Mouse (Mus musculus) MEL (cell line): ENCODE data around the gene Cntd1. TPM values are rescaled to one million over a fixed set of nuclear protein-coding genes. Genes with fewer than 3 reads are reported as not detected.

Experiments
- DNase-seq: peaks from one replicate; pipeline ENCODE4 v3.0.0; 2011; ENCODE audit warnings: low read depth, low spot score
- H3K27ac ChIP-seq: 2 replicates; pipeline ENCODE4 v1.5.1; 2012; ENCODE audit warnings: low read depth, mild to moderate bottlenecking, control low read depth, low read length, moderate library complexity; ENCODE audit not compliant: control insufficient read depth
- H3K27me3 ChIP-seq, 2 experiments: fragments of 150-350 bp in 1 of 2; sonication (generic) in 1 of 2; 2 replicates each; pipeline ENCODE4 v1.6.1; 2012; ENCODE audit warnings: low read length in 2 of 2, mild to moderate bottlenecking in 2 of 2, improper control_type of control experiment in 1 of 2, moderate library complexity in 1 of 2; ENCODE audit not compliant: insufficient read depth in 2 of 2, control insufficient read depth in 1 of 2
- H3K36me3 ChIP-seq, 2 experiments: 2 replicates each; pipeline ENCODE4 v1.6.1; 2012 to 2014; ENCODE audit warnings: low read length in 2 of 2, improper control_type of control experiment in 1 of 2, inconsistent platforms in 1 of 2, mild to moderate bottlenecking in 1 of 2; ENCODE audit not compliant: insufficient read depth in 2 of 2, control insufficient read depth in 1 of 2
- H3K4me1 ChIP-seq, 2 experiments: fragments of 150-350 bp in 1 of 2; sonication (generic) in 1 of 2; 2 replicates each; pipeline ENCODE4 v1.6.1; 2012; ENCODE audit warnings: low read length in 2 of 2, improper control_type of control experiment in 1 of 2, mild to moderate bottlenecking in 1 of 2; ENCODE audit not compliant: insufficient read depth in 2 of 2, control insufficient read depth in 1 of 2
- H3K4me3 ChIP-seq, 2 experiments: fragments of 150-350 bp in 1 of 2; sonication (generic) in 1 of 2; 2 replicates each; pipeline ENCODE4 v1.5.1; 2012; ENCODE audit warnings: low read depth in 2 of 2, low read length in 2 of 2, mild to moderate bottlenecking in 2 of 2, moderate library complexity in 2 of 2, control low read depth in 1 of 2, improper control_type of control experiment in 1 of 2; ENCODE audit not compliant: control insufficient read depth in 1 of 2, insufficient read depth in 1 of 2
- H3K79me2 ChIP-seq: 2 replicates; pipeline ENCODE4 v1.6.1; 2012; ENCODE audit warnings: mild to moderate bottlenecking, low read length, moderate library complexity; ENCODE audit not compliant: control insufficient read depth, poor library complexity, insufficient read depth
- H3K9ac ChIP-seq: 2 replicates; pipeline ENCODE4 v1.6.1; 2012; ENCODE audit warnings: low read depth, mild to moderate bottlenecking, control low read depth, low read length, moderate library complexity; ENCODE audit not compliant: control insufficient read depth, poor library complexity, severe bottlenecking
- H3K9me3 ChIP-seq: fragments of 150-350 bp; sonication (generic); replicated peaks from 2 replicates; pipeline ENCODE4 v1.6.1; 2012; ENCODE audit warnings: mild to moderate bottlenecking, low read length, improper control_type of control experiment, moderate library complexity; ENCODE audit not compliant: insufficient read depth
- CTCF ChIP-seq, 3 experiments: IDR thresholded peaks in 2 of 3; conservative IDR thresholded peaks in 1 of 3; 2 replicates each; pipeline ENCODE4 v1.5.1; 2011 to 2012; ENCODE audit warnings: low read length in 3 of 3, low read depth in 2 of 3, mild to moderate bottlenecking in 2 of 3, improper control_type of control experiment in 1 of 3, inconsistent platforms in 1 of 3, mixed read lengths in 1 of 3, moderate library complexity in 1 of 3; ENCODE audit not compliant: control insufficient read depth in 1 of 3, insufficient read depth in 1 of 3, poor library complexity in 1 of 3, severe bottlenecking in 1 of 3
- EP300 ChIP-seq, 2 experiments: IDR thresholded peaks; 2 replicates each; pipeline ENCODE4 v1.6.1; 2011; ENCODE audit warnings: improper control_type of control experiment in 2 of 2, low read length in 2 of 2, low read depth in 1 of 2, mild to moderate bottlenecking in 1 of 2
- JUND ChIP-seq: IDR thresholded peaks from 2 replicates; pipeline ENCODE4 v1.6.1; 2011; ENCODE audit warnings: low read depth, mild to moderate bottlenecking, improper control_type of control experiment, low read length
- KAT2A ChIP-seq: conservative IDR thresholded peaks from 2 replicates; pipeline ENCODE4 v1.6.1; 2012; ENCODE audit warnings: low read depth, low read length, improper control_type of control experiment, inconsistent platforms
- MAFK ChIP-seq: IDR thresholded peaks from 2 replicates; pipeline ENCODE4 v1.6.1; 2011; ENCODE audit warnings: low read depth, mild to moderate bottlenecking, low read length, improper control_type of control experiment, borderline replicate concordance
- MAX ChIP-seq: IDR thresholded peaks from 2 replicates; pipeline ENCODE4 v1.6.1; 2011; ENCODE audit warnings: low read length, improper control_type of control experiment
- NELFE ChIP-seq: IDR thresholded peaks from 2 replicates; pipeline ENCODE4 v1.6.1; 2011; ENCODE audit warnings: low read depth, low read length, improper control_type of control experiment
- POLR2AphosphoS2 ChIP-seq: IDR thresholded peaks from 2 replicates; pipeline ENCODE4 v1.6.1; 2011; ENCODE audit warnings: low read length, improper control_type of control experiment
- RAD21 ChIP-seq: IDR thresholded peaks from 2 replicates; pipeline ENCODE4 v1.6.1; 2011; ENCODE audit warnings: mild to moderate bottlenecking, low read depth, low read length, improper control_type of control experiment
- RCOR1 ChIP-seq: IDR thresholded peaks from 2 replicates; pipeline ENCODE4 v1.6.1; 2012; ENCODE audit warnings: low read depth, mild to moderate bottlenecking, inconsistent platforms, low read length, improper control_type of control experiment
- USF1 ChIP-seq: IDR thresholded peaks from 2 replicates; pipeline ENCODE4 v1.6.1; 2014; ENCODE audit warnings: low read depth, mild to moderate bottlenecking, inconsistent platforms, low read length, improper control_type of control experiment, moderate library complexity
- ZKSCAN1 ChIP-seq: IDR thresholded peaks from 2 replicates; pipeline ENCODE4 v1.6.1; 2012; ENCODE audit warnings: low read depth, mild to moderate bottlenecking, inconsistent platforms, low read length, improper control_type of control experiment, moderate library complexity
- ZNF384 ChIP-seq: IDR thresholded peaks from 2 replicates; pipeline ENCODE4 v1.6.1; 2012; ENCODE audit warnings: low read depth, mild to moderate bottlenecking, inconsistent platforms, low read length, improper control_type of control experiment
- polyA plus RNA-seq, 2 experiments: library from polyadenylated mRNA; stranded (reverse) in 1 of 2; unstranded in 1 of 2; fragments of >175 nt in 1 of 2; fragments of >200 nt in 1 of 2; gene quantifications; 2 replicates each; pipeline versions ENCODE4 v1.2.1 to v1.2.4; 2012; ENCODE audit warnings: low replicate concordance in 2 of 2, low read depth in 1 of 2; ENCODE audit not compliant: insufficient read length in 2 of 2, insufficient read depth in 1 of 2, missing spikeins in 1 of 2
- total RNA-seq: library from RNA; depleted of rRNA; stranded (reverse); fragments of 300-350 nt; gene quantifications from 2 replicates; pipeline ENCODE4 v1.2.3, GENCODE M21; 2012

The Cntd1 gene
- total and polyA plus RNA-seq, 3 experiments: 0.84 to 2.4 TPM; not detected in 1

GRCm38 (mm10) chr11:101230526-101230925 lies 48.3 kb upstream of the Cntd1 start:
- Histone ChIP-seq H3K4me1 (peaks cover 3 to 26% of the 10 kb centered on the region in 2 experiments; a peak in 3 of 4 replicates), H3K27me3 (peaks cover 0 to 4% of the 10 kb centered on the region in 2 experiments; a peak in 2 of 4 replicates)

GRCm38 (mm10) chr11:101230991-101231871 lies 47.6 kb upstream of the Cntd1 start:
- Histone ChIP-seq H3K36me3 (peaks cover 0 to 14% of the 10 kb centered on the region in 2 experiments; a peak in 2 of 4 replicates), H3K79me2 (no peaks in the 10 kb centered on the region), H3K9me3 (no peaks in the 10 kb centered on the region), H3K4me1 (peaks cover 3 to 26% of the 10 kb centered on the region in 2 experiments; a peak in 3 of 4 replicates), H3K27me3 (peaks cover 0 to 4% of the 10 kb centered on the region in 2 experiments; a peak in 2 of 4 replicates), H3K4me3 (no peak overlapping the region), H3K27ac (no peak overlapping the region), H3K9ac (no peak overlapping the region)
- TF ChIP-seq MAFK: no peak
- TF ChIP-seq MAX: no peak
- no peak for TF ChIP-seq ZNF384
- TF ChIP-seq POLR2AphosphoS2: no peak
- no peak for TF ChIP-seq KAT2A
- TF ChIP-seq NELFE: no peak
- TF ChIP-seq JUND: no peak
- TF ChIP-seq RAD21: no peak
- TF ChIP-seq EP300 (IDR thresholded peaks at IDR 0.05; ENCODE audit: low read depth in 1 of 2, low read length in 2 of 2): no peak
- TF ChIP-seq RCOR1: no peak
- TF ChIP-seq CTCF (IDR thresholded peaks at IDR 0.05 in 2 of 3, conservative IDR thresholded peaks at IDR 0.05 in 1 of 3; ENCODE audit: control insufficient read depth in 1 of 3, insufficient read depth in 1 of 3, low read depth in 2 of 3, low read length in 3 of 3, poor library complexity in 1 of 3, severe bottlenecking in 1 of 3): no peak
- no peak for DNase-seq

More at GRCm38 (mm10) chr11:101230526-101230925, 48.3 kb upstream of the Cntd1 start:
- no peak overlapping the region for H3K27ac ChIP-seq
- TF ChIP-seq USF1: 0 out of 2 replicates have a peak, but pooled peaks have one; percentile 31
- TF ChIP-seq ZKSCAN1: no peak
- no peak overlapping the region for H3K4me3 ChIP-seq
- peaks cover 0 to 16% of the 10 kb centered on the region in 2 experiments; a peak in 2 of 4 replicates for H3K36me3 ChIP-seq
- H3K9ac ChIP-seq: no peak overlapping the region
- no peaks in the 10 kb centered on the region for H3K9me3 ChIP-seq
- DNase-seq: no peak
- peaks cover 5% of the 10 kb centered on the region; the same call in 1 of the 2 replicates for H3K79me2 ChIP-seq
